Mouse (Mus musculus) MEL-GATA-1-ER (cell line): ENCODE data around the gene Pou4f2.

Source experiments
- DNase-seq: peaks from one replicate; pipeline ENCODE4 v3.0.0-alpha.2; 2012; ENCODE audit warnings: low read depth; ENCODE audit errors: extremely low read depth

Gene Pou4f2

DNA sequence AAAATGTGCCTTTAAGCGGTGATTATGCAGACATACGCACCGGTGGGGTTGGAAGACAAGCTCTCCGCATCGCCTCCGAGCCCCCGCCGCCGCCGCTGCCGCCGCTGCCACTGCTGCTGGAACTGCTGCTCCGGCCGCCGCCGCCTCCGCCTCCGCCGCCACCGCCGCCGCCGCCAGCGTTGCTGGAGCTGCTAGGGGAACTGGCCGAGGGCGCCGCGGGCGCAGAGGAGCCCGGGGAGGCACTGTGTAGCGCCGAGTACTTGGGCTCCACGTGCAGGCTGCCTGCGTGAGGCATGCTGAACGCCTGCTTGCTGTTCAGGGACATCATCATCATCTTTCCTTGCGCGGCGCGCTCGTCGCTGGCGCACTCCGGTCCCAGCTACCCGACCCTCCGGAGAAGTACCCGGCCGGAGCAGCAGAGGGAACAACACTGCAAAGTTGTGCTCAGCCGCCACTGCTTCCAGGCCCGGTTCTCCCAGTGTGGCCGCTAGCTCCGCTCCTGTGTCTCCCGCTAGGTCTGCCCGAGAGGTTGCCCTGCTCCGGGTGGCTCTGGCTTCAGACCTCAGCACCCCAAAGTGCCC lies at the start of gene Pou4f2:
Gene Pou4f2 (minus strand): TSS at position 575 of the 581 bp plus-strand sequence.
- no peak for DNase-seq

- no peak for DNase-seq
Observed at GRCm38 (mm10) chr8:78477051-78477829, 40.8 kb upstream of the Pou4f2 start.

DNA sequence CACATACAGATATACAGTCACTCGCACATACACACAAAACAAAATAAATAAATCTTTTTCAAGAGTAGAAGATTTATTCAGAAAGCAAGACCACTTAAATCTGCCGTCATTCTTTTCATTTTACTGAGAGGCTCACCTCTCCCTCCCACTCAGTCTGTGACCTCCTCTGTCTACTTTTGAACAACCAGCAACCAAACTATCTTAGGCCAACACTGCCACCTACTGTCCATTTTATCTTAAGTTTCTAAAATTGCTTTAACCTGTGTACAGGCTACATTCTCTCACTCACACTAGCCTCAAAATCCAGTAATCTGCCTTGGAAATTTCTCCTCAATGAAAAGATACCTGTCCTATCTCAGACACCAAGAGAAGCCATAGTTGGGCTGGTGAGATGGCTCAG lies 31.4 kb upstream of the Pou4f2 start:
- DNase-seq, result peak; percentile 1

DNA sequence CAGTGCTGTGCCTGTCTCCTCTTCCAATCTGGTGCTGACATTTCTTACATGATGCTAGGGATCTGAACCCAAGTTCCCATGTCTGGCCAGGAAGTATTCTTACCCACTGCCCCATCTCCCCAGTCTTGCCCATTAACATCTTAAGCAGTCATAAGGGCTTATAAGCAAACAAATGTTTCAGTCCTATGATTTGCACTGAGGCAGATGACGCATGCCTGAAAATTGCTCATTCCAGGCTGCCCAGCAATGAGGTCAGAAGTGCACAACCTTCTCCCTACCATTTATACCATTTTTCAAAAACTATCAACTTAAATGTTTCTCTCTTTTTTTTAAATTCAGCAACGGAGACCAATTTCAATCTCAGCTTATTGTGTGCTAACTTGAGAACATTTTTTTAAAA lies 27.5 kb upstream of the Pou4f2 start:
- DNase-seq, result no peak

DNA sequence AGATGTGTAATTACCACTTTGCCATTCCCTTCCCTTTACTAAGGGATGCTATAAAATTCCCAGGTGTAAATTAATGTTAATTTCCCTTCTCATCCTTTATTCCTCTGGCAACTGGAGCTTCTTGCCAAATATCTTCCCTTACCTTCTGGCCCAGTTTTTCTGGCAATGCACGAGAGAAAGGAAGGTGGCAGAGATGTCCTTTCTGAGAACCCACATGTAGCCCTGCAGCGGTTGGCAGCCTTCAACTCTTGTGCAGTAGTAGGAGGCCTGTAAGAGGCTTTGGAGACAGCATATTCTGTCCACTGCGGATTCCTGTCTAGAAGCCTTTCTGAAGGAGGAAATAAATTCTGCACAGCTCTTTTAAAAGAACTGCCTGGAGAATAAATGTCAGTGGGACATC lies 20.0 kb upstream of the Pou4f2 start:
- no peak for DNase-seq

DNA sequence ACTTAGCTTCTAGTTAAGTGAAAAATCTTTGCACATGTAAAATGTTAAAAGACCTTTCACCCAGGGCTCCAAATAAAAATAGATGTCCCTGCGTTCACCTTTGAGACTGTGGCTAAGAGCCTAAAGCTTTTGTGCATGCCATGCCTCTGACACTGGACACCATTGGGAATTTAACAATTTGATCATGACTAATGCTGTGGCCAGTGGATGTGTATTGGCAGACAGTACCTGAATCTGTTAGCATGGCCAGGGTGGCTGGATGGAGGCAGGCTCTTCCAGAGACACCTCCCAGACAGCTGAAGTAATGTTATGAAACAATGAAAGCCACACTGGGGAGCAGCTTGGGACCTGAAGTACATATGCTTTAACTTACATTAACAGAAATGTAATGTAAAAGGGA lies 6.3 kb upstream of the Pou4f2 start:
- DNase-seq, result no peak

GRCm38 (mm10) chr8:78438121-78438520 lies 1.7 kb upstream of the Pou4f2 start:
- no peak for DNase-seq

DNA sequence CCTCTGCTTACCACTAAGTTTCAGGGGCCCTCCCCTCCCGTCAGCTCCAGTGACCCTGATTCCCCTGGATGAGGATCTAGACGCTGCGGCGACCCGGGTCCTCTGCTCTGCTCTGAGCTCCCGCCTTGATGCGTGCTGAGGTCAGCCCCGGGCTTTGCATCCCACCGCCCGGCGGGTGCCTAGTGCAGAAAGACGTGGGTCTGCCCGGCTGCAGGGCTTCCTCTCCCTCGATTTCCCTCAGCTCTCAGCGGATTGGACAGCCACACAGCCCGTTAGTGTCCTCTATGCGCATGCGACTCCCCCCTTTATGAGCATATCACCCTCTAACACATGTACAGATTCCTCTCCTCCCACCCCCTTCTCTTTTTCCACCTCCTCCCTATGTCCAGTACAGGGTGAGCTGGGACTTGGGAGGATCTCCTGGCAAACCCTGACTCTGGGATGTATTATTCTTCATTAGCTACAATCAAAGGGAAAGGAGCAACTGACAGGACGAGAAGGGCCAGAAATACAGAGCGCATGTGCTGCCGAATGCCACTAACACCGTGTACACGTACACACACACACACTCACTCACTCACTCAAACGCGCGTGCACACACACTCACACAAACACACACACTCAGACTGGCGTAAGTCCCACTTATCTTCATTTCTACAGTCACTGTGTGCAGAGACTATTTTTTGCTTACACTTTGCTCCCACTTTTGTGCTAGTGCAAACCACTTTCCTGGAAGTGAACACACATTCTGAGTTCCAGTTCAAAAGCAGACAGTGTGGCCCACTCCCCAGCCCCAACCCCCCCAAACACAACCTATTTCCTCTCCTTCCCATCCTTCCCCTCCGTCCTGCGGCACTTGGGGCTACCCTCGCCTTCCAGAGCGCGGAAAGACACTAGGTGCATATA lies 948 bp upstream of the Pou4f2 start:
- no peak for DNase-seq

DNA sequence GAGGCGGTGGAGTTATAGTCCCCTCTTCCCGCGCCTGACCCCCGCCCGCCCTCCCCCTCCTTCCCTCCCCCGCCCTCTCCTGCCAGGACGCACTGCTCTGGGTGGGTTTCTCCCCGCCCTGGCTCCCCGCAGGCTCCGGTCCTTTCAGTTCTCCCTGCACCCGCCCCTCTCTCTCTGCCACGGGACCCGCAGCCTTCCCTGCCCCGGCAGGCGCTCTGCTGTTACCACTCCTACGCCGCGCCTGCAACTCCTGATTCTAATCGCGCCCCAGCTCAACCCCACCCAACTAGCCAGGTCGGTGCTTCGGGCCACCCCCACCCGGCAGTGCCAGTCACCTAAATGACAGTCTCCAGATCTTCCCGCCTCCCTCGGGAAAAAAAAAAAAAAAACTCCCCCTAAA lies 216 bp upstream of the Pou4f2 start:
- no peak for DNase-seq

- no peak for DNase-seq
Observed at GRCm38 (mm10) chr8:78435624-78435960, 853 bp downstream of the Pou4f2 start.

DNA sequence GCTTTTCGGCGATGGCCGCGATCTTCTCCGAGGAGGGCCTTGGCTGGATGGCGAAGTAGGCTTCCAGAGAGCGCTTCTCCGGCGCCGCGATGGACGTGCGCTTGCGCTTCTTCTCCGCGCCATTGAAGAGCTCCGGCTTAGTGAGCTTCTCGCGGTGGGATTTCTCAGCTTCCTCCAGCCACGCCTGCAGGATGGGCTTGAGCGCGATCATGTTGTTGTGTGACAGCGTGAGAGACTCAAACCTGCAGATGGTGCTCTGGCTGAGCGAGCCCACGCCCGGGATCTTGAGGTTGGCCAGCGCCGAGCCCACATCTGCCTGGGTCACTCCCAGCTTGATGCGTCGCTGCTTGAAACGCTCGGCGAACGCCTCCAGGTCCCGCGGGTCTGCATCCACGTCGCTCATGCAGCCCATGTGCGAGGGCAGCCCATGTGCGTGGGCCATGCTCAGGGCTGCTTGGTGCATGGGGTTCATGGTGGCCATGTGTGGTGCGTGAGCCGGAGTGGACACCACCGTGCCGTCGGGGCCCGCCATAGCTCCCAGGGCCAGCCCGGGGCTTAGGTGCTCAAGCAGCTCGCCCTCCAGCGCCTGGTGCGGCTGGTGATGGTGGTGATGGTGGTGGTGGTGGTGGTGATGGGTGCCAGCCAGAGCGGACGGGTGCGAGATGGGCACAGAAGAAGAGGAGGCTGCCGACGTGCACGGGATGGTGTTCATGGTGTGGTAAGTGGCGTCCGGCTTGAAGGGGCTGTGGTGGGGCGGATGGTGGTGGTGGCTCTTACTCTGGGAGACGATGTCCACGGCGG lies 1.4 kb downstream of the Pou4f2 start:
- no peak for DNase-seq

DNA sequence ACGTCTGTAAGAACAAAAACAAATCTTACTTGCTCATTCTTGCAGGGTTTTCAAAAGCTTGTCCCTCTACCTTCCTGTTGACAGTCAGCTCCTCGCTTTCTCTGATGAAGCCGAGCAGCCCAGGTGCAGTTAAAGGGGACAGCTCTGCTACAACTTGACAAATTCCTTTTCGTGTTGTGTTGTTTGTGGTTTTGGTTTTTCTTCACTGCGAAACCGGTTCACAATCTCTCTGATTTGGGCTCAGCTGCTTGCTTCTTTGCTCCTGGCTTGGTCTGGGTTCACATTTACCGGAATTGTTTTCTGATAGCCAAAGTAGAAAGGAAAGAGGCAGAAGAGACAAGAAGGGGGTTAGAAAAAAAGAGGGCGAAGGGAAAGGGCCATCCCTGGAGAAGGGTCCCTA lies 2.1 kb downstream of the Pou4f2 start:
- DNase-seq, result no peak

GRCm38 (mm10) chr8:78433318-78433717 lies 3.1 kb downstream of the Pou4f2 start:
- no peak for DNase-seq

GRCm38 (mm10) chr8:78432451-78432850 lies 4.0 kb downstream of the Pou4f2 start:
- no peak for DNase-seq

DNA sequence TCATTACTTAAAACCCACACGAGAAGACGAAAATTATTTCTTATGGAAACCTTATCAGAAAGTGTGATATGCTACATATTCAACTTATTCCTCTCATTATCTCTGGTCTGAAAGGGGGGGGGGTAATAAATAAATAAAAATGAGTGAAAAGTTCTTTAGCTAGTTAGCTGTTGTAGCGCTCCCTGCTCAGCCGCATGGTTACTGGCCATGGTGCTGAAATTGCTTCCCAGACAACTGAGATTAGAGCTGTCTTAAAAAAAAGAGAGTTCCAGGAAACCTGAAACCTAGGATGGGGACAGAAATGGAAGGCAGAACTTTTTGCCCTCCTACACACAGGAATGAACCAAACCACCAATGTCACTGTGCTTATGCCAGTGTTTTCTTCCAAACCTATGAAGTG lies 5.1 kb downstream of the Pou4f2 start:
- no peak for DNase-seq

DNA sequence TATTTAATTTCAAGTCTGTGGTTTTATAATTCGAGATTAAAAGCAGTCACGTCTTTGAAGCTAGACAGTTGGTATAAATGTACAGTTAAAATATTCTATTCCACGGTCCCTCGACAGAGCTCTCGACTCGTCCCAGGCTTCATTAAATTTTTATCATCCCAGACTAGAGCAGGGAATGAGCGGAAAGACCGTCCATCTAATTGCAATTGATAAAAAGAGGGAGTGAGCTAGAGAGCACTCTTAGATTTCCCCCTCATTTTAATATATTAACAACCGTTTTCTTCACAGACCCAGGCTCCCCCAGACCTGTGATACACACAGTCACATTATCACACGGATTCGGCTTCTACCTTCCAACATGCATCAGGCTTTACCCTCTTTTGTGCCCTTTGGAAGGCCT lies 8.3 kb downstream of the Pou4f2 start:
- no peak for DNase-seq

GRCm38 (mm10) chr8:78427769-78428130 lies 8.7 kb downstream of the Pou4f2 start:
- DNase-seq, result no peak

DNA sequence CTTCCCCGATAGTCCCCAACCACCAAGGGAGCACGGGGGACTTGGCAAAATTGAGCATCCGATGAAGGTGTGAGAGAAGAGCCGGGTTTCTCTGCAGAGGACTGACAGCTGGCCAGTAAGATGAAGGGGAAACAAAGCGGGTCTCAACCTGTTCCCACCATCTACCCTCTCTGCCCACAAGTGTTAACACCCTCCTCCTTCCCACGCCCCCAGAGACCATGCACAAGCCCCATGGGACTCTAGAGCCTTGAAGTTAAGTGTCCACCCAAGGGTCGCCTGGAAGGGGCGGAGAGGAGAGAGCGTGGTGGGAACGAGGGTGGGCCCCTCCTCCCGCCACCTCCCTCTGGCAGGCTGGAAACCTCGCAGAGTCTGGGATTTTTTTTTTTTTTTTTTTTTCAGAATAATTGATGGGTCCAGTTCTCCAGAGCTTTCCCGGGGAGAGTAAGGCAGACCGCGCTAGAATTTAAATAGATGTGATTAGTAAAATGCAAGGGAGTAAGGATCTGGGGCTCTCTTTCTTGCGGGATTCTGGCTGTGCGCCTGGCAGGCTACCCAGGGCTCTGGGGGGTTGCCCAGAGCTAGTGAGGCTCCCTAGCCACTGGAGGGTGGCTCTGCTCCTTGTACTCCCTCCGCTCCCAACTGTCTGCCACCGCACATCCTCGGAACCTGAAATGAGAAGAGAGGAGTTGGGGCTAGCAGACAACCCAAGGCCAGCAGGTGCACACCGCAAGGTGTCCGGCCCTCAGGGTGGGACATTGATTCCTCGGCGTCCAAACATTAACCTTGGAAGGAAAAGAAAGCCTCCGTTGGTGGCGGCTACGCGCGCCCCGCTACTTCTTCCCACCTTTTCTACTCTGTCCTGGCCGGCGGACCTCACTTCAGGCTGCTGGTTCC lies 9.3 kb downstream of the Pou4f2 start:
- DNase-seq, result no peak

DNA sequence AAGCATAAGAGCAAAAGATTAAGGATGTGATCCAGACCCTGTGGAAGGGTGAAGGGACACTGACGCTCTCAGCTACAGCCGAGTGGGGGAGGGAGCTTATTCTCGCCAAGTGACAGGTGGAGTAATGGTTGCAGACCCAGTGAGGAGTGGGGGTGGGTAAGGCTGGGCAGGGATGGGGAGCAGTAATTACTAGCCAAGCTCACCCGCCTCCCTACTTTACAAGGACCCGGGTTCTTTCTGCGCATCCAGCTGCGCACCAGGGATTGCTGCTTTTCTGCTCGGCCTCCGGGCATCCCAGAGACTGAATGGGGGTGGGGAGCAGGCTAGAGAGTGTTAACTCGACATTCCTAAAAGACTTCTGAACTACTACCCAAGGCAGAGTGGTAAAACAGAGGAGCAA lies 10.0 kb downstream of the Pou4f2 start:
- no peak for DNase-seq

- no peak for DNase-seq
Observed at GRCm38 (mm10) chr8:78423937-78424336, 12.5 kb downstream of the Pou4f2 start.

DNA sequence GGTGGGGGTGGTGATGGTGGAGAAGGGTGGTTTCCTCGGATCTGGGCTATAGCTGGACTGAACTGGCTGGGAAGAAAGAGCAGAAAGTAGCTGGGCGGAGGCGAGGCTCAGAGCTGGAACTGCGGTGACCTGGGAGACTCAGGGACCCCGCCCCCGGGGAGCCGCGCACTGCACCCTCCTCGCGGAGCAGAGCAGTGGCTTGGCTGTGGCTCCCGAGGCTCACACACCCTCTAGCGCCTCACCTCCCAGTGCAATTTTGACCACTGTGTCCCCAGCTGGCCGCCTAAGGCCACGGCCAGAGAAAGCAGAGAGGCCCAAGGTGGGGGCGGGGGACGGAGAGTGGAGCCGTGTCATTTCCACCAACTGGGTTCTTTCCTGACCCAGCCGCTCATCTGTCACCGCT lies 16.3 kb downstream of the Pou4f2 start:
- DNase-seq, result no peak
